Mouse (Mus musculus): Measurements from ENCODE around the gene Frg2f1. TPM values are rescaled to one million over a fixed set of nuclear protein-coding genes. Genes with fewer than 3 reads are reported as not detected.

Gene Frg2f1
- total RNA-seq, 2 experiments from 2014 or later, result 26.2 to 31.1 TPM

- peak; percentile 60 to 65 for DNase-seq
Measured at GRCm38 (mm10) chr4:119492291-119492932, 46.9 kb downstream of the Frg2f1 start, which contains the start of gene Rimkla. TSS of gene Rimkla (minus strand) at chr4:119492628.

- peak in 1 of 2 experiments; percentile 14 for DNase-seq
Measured at GRCm38 (mm10) chr4:119490806-119491205, 48.5 kb downstream of the Frg2f1 start.

GRCm38 (mm10) chr4:119489666-119490065 is 49.7 kb downstream of the Frg2f1 start:
- DNase-seq, result no peak

- no peak for DNase-seq
Measured at GRCm38 (mm10) chr4:119484882-119485281, 54.4 kb downstream of the Frg2f1 start.

GRCm38 (mm10) chr4:119483051-119483450 is 56.3 kb downstream of the Frg2f1 start:
- no peak for DNase-seq

Other genes with a start within 250 kb of the Frg2f1 start
- 100 to 1,000 TPM; 275 to 279 TPM for gene Ybx1, start 244.9 kb downstream of the Frg2f1 start, total RNA-seq (2021)
- 10 to 100 TPM; 17.5 to 20.6 TPM for gene Ppih, start 219.0 kb downstream of the Frg2f1 start, total RNA-seq (2021)
- gene Ccdc30, start 124.0 kb downstream of the Frg2f1 start, total RNA-seq (2021), result 10 to 100 TPM; 19.9 to 28.7 TPM
- gene Ppcs, start 117.1 kb downstream of the Frg2f1 start, total RNA-seq (2021), result 1 to 10 TPM; 6.2 to 6.4 TPM
- under 1 TPM; 0.46 to 0.47 TPM for gene Zmynd12, start 116.7 kb downstream of the Frg2f1 start, total RNA-seq (2021)
- 10 to 100 TPM; 12.0 to 12.4 TPM for gene Rimkla, start 46.9 kb downstream of the Frg2f1 start, total RNA-seq (2021)
- 10 to 100 TPM; 63.6 to 72.9 TPM for gene Foxj3, start 2.5 kb downstream of the Frg2f1 start, total RNA-seq (2021)
- not detected for gene Guca2a, start 98.2 kb upstream of the Frg2f1 start, total RNA-seq (2021)
- not detected for gene Guca2b, start 119.4 kb upstream of the Frg2f1 start, total RNA-seq (2021)
- gene Hivep3, start 194.3 kb upstream of the Frg2f1 start, total RNA-seq (2021), result 10 to 100 TPM; 49.0 to 52.0 TPM

All from layer of hippocampus, postnatal 36 days (tissue).